Mouse (Mus musculus) fibroblast of lung, adult 2 months (primary cell): ENCODE measurements at regions not wholly inside any gene's neighbourhood (a gene's known extent, or its start where the extent isn't known, plus 50 kb on each side); places are given as distances from the start of the nearest gene placed in this dataset.
A peak's percentile ranks its signal among the peaks of the same experiment; 100 is the strongest.

Experiments
- DNase-seq: peaks from one replicate; pipeline ENCODE4 v3.0.0-alpha.2; 2011; ENCODE audit warnings: low read depth

DNA sequence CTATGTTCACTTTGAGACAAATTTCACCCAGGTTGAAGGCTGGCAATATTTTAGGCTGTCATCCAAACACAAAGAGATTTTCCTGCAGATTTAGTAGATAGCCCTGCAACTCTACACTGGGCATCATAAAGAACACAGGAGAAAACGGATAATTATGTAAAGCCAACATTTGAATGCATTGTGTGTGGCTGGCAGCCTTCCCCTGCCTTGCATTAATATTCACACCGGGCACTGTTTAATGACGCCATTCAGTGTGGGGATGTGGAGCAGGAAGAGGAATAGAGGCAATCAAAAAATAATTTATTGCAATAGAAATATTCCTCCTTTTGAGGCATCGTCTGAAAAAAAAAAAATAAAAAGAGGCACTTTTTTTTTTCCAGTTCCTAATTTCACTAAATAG lies 105.7 kb downstream of the Samd5 start:
- no peak for DNase-seq

DNA sequence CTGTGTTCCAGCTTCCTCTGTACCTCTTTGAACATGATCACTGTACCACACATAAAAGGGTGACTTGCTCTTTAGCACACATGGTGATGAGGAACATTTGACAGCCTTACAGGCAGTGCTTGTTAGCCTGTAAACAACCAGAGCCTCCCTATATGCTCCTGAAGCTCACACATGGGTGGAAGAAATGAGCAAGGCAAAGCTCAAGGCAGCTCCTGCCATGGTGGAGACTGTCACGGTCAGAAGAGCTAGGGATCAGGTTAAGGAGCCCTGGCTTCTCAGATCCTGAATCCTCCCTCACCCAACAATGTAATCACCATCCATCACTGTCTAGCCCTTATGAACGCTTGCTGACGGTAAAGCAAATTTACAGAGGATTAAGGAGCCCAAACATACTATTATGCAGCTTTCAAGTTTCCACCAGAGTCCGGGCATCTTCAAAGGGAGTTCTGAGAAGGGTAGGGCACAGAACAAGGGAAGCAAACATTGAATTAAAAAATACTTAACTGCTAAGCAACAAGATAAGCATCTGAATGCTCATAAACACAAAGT lies 117.4 kb downstream of the Samd5 start:
- DNase-seq, result no peak

DNA sequence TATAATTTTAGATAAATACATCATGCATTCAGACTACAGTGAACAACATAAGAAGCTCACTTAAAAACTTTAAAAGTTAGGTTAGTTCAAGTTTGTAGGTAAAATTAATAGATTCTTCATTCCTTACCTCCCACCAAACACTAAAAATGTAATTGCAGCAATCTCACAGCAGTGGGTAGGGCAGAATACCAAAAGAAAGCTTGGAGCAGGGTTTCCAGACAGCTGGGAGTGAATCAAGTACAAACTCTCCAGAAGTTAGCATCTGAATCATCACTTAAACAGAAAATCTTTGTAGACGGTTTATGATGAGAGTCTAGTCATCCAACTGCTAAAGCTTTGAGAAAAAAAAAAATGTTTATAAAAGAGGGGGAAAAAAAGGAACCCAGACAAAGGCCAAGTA lies 117.9 kb downstream of the Samd5 start:
- DNase-seq, result peak; percentile 49

DNA sequence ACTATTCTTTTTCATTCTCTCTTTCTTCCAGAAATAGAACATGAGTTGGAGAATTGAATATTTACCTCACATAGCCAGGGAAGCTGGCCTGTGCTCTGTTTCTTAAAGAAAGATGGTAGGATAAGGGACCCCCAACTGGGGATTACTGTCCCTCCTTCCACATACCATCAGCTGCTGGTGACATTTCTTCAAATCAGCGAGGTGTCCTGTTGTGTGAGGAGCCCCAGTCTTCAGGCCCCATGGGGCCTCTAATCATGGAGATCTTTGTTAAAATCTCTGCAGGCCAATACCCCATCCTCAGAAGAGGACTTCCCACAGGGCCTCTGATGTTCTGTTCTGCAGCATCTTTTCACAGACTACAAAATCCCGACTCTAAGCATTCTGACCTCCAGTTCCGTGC lies 121.1 kb downstream of the Samd5 start:
- DNase-seq, result no peak

DNA sequence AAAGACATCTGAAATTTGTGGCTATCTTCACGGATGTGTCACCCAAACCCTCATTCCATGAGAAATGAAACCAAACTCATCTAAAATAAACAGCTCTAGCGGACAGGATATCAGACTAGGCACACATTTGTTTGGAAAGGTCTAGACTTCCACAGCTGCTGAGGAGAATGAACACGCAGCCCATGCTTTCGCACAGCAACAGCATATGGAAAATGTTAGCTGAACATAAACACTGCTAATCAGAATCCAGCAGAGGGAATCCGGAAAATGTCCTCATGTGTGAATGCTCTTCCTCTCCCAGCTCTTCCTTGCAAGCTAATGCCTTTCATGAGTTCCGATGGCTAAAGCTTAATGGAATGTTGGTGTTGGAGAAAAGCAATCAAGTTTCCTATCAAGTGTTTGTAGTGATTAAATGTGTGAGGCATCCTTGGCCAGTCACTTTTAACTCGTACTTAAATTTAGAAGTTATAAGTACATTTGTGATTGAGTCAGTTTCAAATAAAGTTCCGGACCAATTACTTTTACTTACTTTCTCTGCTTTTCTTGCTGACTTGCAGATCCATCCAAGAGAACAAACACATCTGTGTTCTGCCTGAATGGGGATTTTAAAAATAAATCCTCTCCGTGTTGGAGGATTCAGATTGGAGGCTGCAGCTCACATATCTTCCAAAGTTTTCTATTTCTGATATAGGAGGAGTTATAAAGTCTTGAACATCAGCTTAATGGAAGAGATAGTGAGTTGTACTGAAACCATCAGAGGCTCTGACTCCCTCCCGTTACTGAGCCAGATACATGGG lies 124.9 kb downstream of the Samd5 start:
- no peak for DNase-seq

DNA sequence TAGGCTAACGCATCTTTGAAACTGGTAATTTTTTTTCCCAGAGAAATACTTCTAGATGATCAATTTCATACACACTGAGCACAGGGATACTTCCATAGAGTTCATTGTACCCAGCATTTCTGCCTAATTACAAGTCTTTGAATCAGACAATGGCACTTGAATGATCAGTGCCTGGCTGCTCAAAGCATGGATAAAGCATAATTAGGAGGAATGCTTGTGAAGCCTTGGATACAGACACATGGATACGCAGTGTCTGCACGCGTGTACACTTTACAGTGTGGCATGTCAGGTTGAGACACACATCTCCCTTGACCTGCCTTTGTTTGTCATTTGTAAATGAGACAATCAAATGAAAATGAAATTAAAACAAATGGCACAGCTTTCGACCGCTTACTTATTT lies 129.2 kb downstream of the Samd5 start:
- no peak for DNase-seq

DNA sequence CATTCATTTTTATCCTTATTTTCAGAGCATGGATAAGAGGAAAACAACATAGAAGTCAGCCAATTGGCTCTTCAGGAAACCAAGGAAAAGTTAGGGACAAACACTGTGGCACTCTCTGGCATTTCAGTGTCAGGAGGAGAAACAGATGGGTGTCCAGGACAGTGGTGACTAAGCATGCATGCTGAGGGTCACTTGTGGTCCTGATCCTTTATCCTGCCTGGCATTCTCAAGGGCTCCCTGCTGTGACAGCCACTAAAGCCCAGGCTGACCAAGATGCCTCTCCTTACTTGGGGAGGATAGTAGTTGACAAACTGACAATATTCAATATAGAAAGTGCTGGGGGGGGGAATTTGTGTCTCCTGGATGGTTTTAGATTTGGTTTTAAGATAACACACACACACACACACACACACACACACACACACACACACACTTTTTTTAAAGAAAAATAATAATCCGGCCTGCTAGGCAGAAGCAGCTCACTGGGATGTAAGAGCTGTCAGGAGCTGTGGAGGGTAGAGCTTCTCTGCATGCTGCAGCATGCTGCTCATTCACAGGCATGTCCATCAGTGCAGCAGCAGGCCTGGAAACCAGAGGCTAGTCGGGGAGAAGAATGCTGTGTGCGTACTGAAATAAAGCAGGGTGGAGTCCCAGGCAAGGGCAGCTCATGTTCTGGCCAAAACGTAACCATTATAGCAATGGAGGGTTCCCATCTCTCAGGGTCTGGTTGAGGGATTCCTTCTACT lies 130.8 kb downstream of the Samd5 start:
- DNase-seq, result no peak

DNA sequence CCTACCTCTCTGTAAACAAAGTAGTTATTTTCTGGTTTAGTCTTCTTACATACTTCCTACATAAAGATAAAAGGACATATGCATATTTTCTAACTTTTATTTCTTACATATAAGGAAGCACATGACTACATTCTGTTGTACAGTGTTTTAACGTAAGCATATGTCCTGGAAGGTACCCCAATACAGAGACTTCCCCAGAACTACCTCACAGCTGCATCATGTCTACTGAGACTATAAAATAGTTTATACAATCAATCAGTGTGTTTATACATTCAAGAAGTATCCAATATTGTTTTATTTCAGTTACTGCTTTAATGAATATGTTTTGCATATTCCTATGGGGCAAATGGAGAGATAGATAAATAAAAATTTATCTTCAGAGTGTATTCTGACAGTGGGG lies 133.4 kb downstream of the Samd5 start:
- DNase-seq, result no peak

DNA sequence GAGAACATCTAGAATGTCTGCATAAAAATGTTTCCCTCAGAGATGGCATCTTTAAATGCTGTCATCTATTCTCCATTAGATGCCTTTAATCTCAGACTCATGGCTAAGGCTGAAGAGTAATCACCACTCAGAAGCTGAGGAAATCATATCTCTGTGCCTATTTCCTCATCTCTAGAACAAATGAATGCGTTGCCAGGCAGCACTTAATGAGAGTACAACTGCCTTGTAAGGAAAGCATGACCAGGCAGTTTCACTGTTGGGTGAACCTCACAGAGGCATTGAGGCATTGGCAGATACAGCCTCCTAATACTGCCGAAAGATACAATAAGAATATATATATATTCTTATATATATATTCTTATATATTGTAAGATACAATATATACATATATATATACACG lies 137.3 kb downstream of the Samd5 start:
- no peak for DNase-seq

DNA sequence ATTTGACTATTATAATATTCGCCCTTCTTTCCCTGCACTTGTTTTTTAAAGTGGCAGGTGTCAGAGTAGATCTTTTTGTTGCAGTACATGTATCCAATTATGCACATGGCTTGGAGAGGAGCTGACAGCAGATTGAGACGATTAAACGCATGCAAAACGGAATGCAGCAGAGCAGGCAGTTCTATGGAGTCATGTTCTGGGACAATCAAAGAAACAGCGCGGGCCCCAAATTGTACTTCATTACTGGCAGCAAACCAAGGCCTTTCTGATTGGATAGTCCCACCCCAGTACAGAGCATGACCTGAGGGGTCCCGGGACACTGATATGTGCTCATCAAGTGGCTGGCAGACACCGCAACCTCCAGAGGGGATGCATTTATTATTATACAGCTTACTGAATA lies 140.5 kb downstream of the Samd5 start:
- DNase-seq, result no peak

DNA sequence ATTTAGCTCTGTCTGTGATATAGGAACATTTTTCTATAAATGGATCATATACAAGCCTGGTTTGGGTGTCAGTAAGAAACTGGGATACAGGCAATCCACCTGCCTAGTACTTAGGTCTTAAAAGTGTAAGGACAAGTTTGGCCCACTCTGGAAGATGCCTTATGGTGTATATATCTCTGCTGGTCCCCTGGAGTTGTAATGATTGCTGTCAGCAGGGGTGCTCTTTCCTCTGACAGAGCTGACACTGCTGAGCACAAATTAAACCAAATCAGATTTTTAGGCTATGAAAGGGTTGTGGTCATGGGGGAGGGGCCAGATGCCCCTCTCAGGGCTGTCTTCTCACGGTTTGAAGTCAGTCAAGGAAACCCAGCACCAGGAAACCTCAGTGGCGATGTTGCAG lies 141.7 kb downstream of the Samd5 start:
- DNase-seq, result no peak

DNA sequence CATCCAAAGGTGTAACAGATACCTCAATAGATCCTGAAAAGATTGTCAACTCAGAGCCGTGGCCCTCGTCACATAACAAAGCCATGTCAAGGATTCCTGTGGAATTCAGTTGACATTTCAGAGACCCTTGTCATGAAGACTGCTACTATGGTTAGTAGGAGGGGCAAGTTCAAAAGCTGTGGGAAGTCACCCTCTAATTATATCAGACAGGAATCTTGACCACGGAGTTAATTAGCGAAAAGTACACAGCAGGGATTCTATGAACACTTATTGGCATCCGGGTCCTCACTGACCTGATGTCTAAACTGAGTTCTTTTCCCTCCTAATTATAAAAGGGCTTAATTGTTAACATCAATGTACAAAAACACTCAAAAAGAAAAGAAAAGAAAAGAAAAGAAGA lies 143.1 kb downstream of the Samd5 start:
- no peak for DNase-seq

DNA sequence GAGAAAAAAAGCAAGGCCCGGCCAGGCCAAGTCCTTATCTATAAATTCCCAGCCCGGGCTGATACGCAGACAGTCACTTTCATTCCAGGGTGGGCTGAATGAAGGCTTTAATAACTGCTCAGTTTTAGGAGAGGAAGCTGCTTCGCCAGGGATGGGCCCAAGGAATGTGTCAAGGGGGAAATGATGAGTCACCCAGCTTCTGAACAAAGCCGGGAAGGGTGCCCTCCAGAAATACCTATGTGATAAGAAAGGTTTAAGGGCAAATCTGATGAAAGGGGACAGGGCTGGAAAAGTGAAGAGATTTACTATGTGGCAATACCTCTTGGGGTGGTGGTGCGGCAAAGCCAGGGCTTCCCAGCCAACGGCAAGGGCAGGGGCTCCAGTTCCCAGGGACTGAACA lies 145.6 kb downstream of the Samd5 start:
- DNase-seq, result no peak

DNA sequence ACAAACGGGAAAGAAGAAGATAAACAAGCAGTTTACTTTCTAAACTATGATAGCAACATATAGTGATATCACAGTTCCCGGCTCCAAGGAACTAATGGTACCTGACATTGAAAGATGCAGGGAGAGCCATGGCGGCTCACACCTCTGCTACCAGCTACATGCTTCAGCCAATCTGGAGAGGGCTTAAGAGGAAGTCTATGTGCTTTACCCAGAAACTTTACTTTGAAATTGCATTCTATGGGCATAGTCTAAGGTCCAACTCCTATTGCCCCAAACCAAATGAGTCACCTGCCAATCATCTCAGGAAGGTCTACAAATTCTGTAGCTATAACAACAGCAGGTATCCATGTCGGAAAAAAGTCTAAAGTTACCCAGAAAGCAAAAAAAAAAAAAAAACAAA lies 146.9 kb downstream of the Samd5 start:
- DNase-seq, result no peak

DNA sequence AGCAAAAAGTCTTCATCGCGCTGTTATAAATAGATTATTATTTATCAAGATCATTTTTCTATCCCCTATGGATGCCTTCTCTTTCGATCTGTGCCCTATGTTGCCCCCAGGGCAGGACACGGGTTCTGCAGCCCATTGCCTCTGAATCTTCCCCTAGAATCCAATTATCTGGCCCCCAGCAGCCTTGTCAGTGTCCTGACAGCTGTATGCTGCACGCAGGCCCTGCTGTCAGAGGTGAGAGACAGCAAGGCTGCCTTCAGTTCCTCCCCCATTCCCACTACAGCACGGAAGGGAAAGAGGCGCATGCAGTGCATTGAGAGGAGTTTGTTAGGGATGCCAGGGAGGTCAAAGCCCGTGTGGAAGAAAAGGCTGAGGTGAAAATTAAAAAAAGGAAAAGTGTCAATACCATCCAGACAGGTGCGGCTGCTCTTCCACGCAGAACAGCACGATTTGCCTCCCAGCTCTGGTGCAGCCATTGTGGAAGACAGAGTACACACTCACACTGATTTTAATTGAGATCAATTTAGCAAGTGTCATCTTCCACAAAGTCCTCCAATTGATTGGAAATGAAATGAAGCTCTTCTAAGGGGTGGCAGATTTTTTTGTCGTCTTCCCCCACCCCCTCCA lies 165.1 kb downstream of the Samd5 start:
- DNase-seq, result no peak

DNA sequence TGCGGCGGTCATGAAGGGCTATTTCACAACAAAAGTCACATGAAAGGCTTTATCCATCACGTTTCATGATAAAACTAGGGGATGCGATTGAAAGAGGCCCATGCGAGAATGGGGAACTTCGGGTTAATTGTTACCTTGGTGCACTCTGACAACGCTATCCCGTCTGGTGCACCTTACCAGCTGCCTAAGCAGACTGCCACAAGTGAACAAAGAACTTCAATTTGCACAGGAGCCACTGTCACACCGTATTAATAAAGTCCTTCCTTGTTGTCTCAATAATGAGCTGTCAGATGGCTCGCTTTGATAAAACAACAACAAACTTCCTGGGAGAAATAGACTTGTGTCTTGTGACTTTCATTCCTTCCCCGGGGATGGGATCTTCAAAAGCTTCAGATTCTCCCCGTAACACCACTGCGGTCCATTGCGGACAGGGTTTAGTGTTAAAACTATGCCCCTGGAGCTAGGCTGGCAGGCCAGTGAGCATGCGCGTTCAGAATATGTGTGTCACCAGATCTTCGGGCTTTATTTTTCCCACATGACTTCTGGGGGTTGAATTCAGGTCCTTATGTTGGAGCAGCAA lies 165.8 kb downstream of the Samd5 start:
- no peak for DNase-seq

DNA sequence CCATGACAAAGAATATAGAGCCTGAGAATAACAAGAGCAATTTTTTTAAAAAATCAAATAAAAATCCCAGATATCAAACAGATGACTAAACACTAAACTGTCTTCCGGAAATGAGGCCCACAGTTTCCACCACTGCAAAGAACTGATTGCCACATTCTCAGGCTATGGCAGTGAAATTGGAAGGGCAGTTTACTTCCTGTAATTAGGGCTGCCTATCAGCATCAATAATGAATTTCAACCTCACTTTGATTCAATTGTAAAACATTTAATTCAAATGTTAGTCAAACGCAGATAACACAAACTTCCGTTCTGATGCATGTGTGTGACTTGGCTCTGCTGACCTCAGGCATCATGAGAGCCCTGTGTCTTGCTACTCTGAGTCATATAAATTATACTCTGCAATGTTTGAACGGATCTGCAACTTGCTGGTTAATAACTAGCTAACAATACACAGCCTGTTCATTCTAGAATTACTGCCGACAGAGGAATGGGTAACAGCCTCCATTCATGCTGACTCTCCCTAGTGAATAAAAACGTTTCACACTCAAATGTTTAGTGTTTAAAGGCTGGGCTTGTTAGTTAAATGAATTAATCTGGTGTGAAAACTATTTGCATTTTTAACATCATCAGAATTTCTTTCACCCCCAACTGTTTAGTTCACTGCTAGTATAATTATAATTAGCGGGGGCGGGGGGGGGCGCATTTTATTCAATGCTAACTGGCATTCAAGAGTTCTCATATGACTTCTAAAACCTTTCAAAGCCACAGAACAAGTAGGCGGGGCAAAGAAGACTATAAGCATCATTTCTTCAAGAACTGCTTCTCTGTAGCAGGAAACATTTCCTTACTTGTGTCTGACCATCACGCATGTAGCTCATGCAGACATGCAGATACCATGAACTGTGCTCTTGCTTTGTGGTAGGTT lies 171.2 kb downstream of the Samd5 start:
- peak; percentile 57 for DNase-seq

DNA sequence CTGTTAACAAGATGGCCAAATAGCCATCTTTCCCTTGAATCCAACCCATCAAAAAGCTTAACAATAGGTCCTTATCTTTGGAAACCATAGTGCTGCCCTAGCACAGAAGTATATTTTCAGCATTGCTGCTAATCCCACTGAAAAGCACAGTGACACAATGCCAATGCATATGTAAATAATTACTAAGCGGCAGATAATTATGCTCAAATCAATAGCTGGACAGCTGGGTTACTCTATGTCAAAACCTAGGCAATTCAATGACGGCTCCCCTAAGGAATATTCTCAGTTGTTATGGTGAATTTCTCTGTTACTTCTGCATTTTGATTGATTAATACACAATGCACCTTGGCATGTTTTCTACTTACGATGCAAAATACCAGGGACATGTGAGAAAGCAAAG lies 176.5 kb downstream of the Samd5 start:
- no peak for DNase-seq

DNA sequence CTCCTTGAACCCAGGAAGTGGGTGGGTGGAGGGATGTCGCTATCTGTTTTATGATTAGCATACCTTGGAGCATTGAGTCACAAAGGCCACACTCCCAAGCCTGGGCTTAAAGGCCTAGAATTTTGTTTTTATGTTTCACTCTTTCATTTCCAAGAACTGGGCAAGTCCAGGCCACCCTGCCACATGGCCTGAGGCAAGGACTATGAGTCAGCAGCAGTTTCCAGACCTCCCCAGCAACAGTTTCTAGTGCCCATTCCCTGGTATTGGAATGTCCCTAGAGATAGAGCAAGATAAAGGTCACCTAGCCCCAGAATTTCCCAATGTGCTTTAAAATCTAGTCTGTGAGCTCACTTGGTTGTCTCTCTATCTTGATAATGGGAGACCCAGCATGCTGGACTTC lies 178.0 kb downstream of the Samd5 start:
- no peak for DNase-seq

DNA sequence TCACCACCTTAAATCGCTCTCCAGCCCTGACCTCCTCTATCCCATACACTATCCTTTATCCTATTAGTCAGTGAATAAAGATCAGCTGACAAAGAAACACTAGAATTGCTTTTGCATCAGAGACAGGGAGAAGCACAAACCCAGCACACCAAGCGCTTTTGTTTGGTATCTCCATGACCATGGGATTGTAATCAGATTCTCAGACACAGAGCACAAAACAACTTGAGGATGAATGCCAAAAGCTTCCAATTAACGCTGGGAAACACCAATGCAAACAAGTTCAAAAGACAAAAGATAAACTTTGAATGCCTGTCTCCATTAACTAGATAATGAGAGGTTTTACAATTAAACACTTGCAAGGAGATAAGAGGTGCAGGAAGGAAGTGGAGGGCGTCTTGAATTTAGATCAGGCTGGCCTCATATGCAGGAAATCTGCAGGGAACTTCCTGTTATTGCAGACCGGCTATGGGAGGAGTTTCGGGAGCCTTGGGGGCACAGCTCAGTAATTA lies 179.8 kb downstream of the Samd5 start:
- DNase-seq, result no peak

DNA sequence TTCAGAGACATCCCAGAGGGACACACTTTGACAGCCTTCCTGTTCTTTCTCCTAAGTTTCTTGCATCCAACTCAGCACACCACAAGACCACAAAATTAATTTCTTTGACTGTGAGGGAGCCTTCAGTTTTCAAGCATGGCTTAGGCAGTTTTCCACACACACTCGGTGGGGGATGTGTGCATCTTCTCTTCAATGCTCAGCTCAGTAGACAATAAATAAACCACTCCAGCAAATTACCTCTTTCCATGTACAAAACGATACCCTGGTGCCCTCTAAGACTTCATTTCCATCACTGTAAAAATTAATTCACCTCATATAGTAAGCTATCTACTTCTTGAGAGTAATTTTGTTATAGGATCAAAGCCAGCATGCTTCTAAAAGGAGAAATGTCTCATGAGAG lies 184.6 kb downstream of the Samd5 start:
- no peak for DNase-seq
